In genomic region chr13:75708637-75709002, GRCm38 (mm10) we compare ENCODE assay signal across 8 mouse cellular contexts. TPM values are rescaled to one million over a fixed set of nuclear protein-coding genes. Genes with fewer than 3 reads are reported as not detected.
DNase-seq lines count a peak whose midpoint lies in the region; ATAC-seq and TF ChIP-seq lines count a peak whose summit lies in the region.

No protein-coding gene starts in this region.

- H3K27me3 ChIP-seq in heart, embryonic 10.5 days (ENCODE audit: insufficient read depth, poor library complexity, severe bottlenecking): peaks cover 8% of the 10 kb centered on the region; the same call in 1 of the 2 replicates
- H3K27me3 ChIP-seq in C2C12 (ENCODE audit: control insufficient read depth, insufficient read depth, insufficient read length): no peaks in the 10 kb centered on the region
- peaks cover 3% of the 10 kb centered on the region; the same call in 1 of the 2 replicates for H3K27me3 ChIP-seq in forebrain, embryonic 11.5 days (ENCODE audit: control insufficient read depth, insufficient read depth, low read length)
- H3K27me3 ChIP-seq in liver, embryonic 12.5 days (replicated peaks): no peaks in the 10 kb centered on the region

- TF ChIP-seq CTCF in C2C12 (IDR thresholded peaks at IDR 0.05; ENCODE audit: control insufficient read depth, insufficient read depth, insufficient read length): no peak

- H3K4me1 ChIP-seq in heart, embryonic 10.5 days: peaks cover 18% of the 10 kb centered on the region
- H3K4me1 ChIP-seq in forebrain, embryonic 11.5 days (replicated peaks; ENCODE audit: control insufficient read depth, insufficient read depth, low read length): no peaks in the 10 kb centered on the region; the same call in 1 of the 2 replicates
- H3K4me1 ChIP-seq in liver, embryonic 12.5 days: peaks cover 47% of the 10 kb centered on the region

- peaks cover 39% of the 10 kb centered on the region for H3K79me2 ChIP-seq in C2C12 (ENCODE audit: control insufficient read depth, insufficient read depth)

- H3K9me3 ChIP-seq in heart, embryonic 10.5 days: no peaks in the 10 kb centered on the region
- no peaks in the 10 kb centered on the region for H3K9me3 ChIP-seq in forebrain, embryonic 11.5 days (ENCODE audit: control insufficient read depth, low read length)
- H3K9me3 ChIP-seq in liver, embryonic 12.5 days (replicated peaks): no peaks in the 10 kb centered on the region

- peaks cover 11% of the 10 kb centered on the region for H3K79me3 ChIP-seq in C2C12 (ENCODE audit: low read depth)

- H3K27ac ChIP-seq in heart, embryonic 10.5 days: peak overlapping the region; percentile 92
- no peak overlapping the region for H3K27ac ChIP-seq in forebrain, embryonic 11.5 days (ENCODE audit: low read depth, low read length)
- peak overlapping the region; percentile 95 for H3K27ac ChIP-seq in liver, embryonic 12.5 days

- H3K4me2 ChIP-seq in forebrain, embryonic 11.5 days (ENCODE audit: low read depth, low read length, severe bottlenecking): peak overlapping the region; percentile 56
- H3K4me2 ChIP-seq in liver, embryonic 12.5 days: peak overlapping the region; percentile 80

- no peaks in the 10 kb centered on the region for H3K36me3 ChIP-seq in heart, embryonic 10.5 days
- no peaks in the 10 kb centered on the region for H3K36me3 ChIP-seq in C2C12 (ENCODE audit: control insufficient read depth, insufficient read depth)
- no peaks in the 10 kb centered on the region for H3K36me3 ChIP-seq in forebrain, embryonic 11.5 days (ENCODE audit: control insufficient read depth, insufficient read depth, low read length)
- H3K36me3 ChIP-seq in liver, embryonic 12.5 days: peaks cover 30% of the 10 kb centered on the region

- H3ac ChIP-seq in C2C12 (ENCODE audit: control insufficient read depth, insufficient read length, low read depth): peak overlapping the region; percentile 79

- no peak for DNase-seq in heart, embryonic 10.5 days (ENCODE audit: low spot score)
- no peak for DNase-seq in heart, postnatal 4 days
- DNase-seq in forebrain, embryonic 11.5 days (ENCODE audit: low spot score): no peak
- DNase-seq in retina, embryonic 14.5 days (ENCODE audit: low spot score): no peak
- no peak for DNase-seq in spleen, postnatal 4 days (ENCODE audit: low spot score in 2 of 2)
- DNase-seq in cerebellum, adult 11 months: no peak

- peak overlapping the region; percentile 53 for H3K9ac ChIP-seq in forebrain, embryonic 11.5 days (ENCODE audit: low read length)
- H3K9ac ChIP-seq in liver, embryonic 12.5 days: peak overlapping the region; percentile 99

- ATAC-seq in forebrain, embryonic 11.5 days (replicated peaks; ENCODE audit: low FRiP score): no peak
- no peak for ATAC-seq in liver, embryonic 12.5 days

- WGBS in heart, embryonic 10.5 days: 11% methylated on average over 8 of the region's 8 CpGs
- 10% methylated on average over 8 of the region's 8 CpGs for WGBS in forebrain, embryonic 11.5 days
- WGBS in liver, embryonic 12.5 days (ENCODE audit: insufficient replicate concordance): 6% methylated on average over 8 of the region's 8 CpGs

- peak overlapping the region; percentile 89 for H3K4me3 ChIP-seq in heart, embryonic 10.5 days
- H3K4me3 ChIP-seq in C2C12 (ENCODE audit: insufficient read depth, poor library complexity, severe bottlenecking): peak overlapping the region; percentile 57
- H3K4me3 ChIP-seq in forebrain, embryonic 11.5 days (ENCODE audit: low read depth, low read length): peak overlapping the region; percentile 70
- H3K4me3 ChIP-seq in liver, embryonic 12.5 days: peak overlapping the region; percentile 98

TF ChIP-seq in C2C12, 6 proteins besides CTCF, POLR2A, EP300 and RAD21:
- TF ChIP-seq USF1 (IDR thresholded peaks at IDR 0.05; ENCODE audit: low read depth) (no peak), CEBPB (IDR thresholded peaks at IDR 0.05; ENCODE audit: low read depth) (no peak), FOSL1 (IDR thresholded peaks at IDR 0.05; ENCODE audit: insufficient read depth, low read length, poor library complexity, severe bottlenecking) (no peak), MYOG (IDR thresholded peaks at IDR 0.05; ENCODE audit: control insufficient read depth, extremely low read depth, insufficient read length) (no peak), MYOD1 (IDR thresholded peaks at IDR 0.05; ENCODE audit: control insufficient read depth, insufficient read length, low read depth) (no peak), MAX (IDR thresholded peaks at IDR 0.05) (no peak)

RNA-seq across cellular contexts. Expression of gene Ell2, which starts 2.1 kb away (rescaled TPM):
- polyA plus RNA-seq in heart, embryonic 10.5 days (2016; fragmentation: Nextera tagmentation; extraction: Ambion mirVana): 9.6 and 12.5 TPM in 2 replicates
- total RNA-seq in heart, postnatal 4 days (2021): 10 to 100 TPM in 1 of 2 experiments, 1 to 10 TPM in 1; 8.9 to 11.6 TPM
- polyA plus RNA-seq in C2C12 (2012; fragmentation: generic; extraction: Trizol): 4.2 TPM
- polyA plus RNA-seq in forebrain, embryonic 11.5 days (2014; fragmentation: Nextera tagmentation; extraction: Ambion mirVana): 3.3 and 3.5 TPM in 2 replicates
- 59.6 and 66.2 TPM in 2 replicates for polyA plus RNA-seq in liver, embryonic 12.5 days (2016; fragmentation: Nextera tagmentation; extraction: Ambion mirVana)
